Mouse (Mus musculus) liver, embryonic 16.5 days (tissue): Measurements from ENCODE around the gene Ptpn13. TPM values are rescaled to one million over a fixed set of nuclear protein-coding genes. Genes with fewer than 3 reads are reported as not detected.

Experiments
- ATAC-seq: fragments of 200-750 bp; cut with Nextera tagmentation; 2 replicates; pipeline ENCODE4 v1.8.0; 2017; ENCODE audit warnings: low read depth, mild to moderate bottlenecking, moderate number of reproducible peaks, moderate library complexity
- H3K27ac ChIP-seq: fragments of 300-500 bp; sonication (generic); 2 replicates; pipeline ENCODE4 v1.5.1; 2014; ENCODE audit warnings: mild to moderate bottlenecking, low read length
- H3K27me3 ChIP-seq: fragments of 300-500 bp; sonication (generic); 2 replicates; pipeline ENCODE4 v1.6.1; 2014; ENCODE audit warnings: low read depth, low read length, mixed read lengths; ENCODE audit not compliant: control insufficient read depth, insufficient read depth
- H3K36me3 ChIP-seq: fragments of 300-500 bp; sonication (generic); 2 replicates; pipeline ENCODE4 v1.6.1; 2014; ENCODE audit warnings: mild to moderate bottlenecking; ENCODE audit not compliant: control insufficient read depth, insufficient read depth
- H3K4me1 ChIP-seq: fragments of 300-500 bp; sonication (generic); 2 replicates; pipeline ENCODE4 v1.6.1; 2014; ENCODE audit warnings: low read depth, low read length, mixed read lengths; ENCODE audit not compliant: control insufficient read depth
- H3K4me2 ChIP-seq: fragments of 300-500 bp; sonication (generic); 2 replicates; pipeline ENCODE4 v1.6.1; 2014; ENCODE audit warnings: low read depth, low read length, mixed read lengths
- H3K4me3 ChIP-seq: fragments of 300-500 bp; sonication (generic); 2 replicates; pipeline ENCODE4 v1.5.1; 2014; ENCODE audit warnings: low read depth, mild to moderate bottlenecking, low read length
- H3K9ac ChIP-seq: fragments of 300-500 bp; sonication (generic); 2 replicates; pipeline ENCODE4 v1.6.1; 2014; ENCODE audit warnings: low read depth, low read length
- H3K9me3 ChIP-seq: fragments of 300-500 bp; sonication (generic); replicated peaks from 2 replicates; pipeline ENCODE4 v1.6.1; 2016; ENCODE audit warnings: low read length; ENCODE audit not compliant: control insufficient read depth
- WGBS: fragments of 180-500 bp; shearing (Covaris S2); extraction: QIAGEN DNeasy Blood & Tissue Kit; methylation state at CpG from one replicate; pipeline ENCODE4 v1.1.7; 2014; ENCODE audit not compliant: insufficient replicate concordance; 5-methylcytosine and 5-hydroxymethylcytosine counted together
- polyA plus RNA-seq: library from polyadenylated mRNA; unstranded; fragments of >200 nt; fragmentation: Nextera tagmentation; extraction: Ambion mirVana; gene quantifications from 2 replicates; pipeline ENCODE4 v1.2.1, GENCODE M21; 2015

The Ptpn13 gene
- 0.62 and 0.78 TPM in 2 replicates for polyA plus RNA-seq

DNA sequence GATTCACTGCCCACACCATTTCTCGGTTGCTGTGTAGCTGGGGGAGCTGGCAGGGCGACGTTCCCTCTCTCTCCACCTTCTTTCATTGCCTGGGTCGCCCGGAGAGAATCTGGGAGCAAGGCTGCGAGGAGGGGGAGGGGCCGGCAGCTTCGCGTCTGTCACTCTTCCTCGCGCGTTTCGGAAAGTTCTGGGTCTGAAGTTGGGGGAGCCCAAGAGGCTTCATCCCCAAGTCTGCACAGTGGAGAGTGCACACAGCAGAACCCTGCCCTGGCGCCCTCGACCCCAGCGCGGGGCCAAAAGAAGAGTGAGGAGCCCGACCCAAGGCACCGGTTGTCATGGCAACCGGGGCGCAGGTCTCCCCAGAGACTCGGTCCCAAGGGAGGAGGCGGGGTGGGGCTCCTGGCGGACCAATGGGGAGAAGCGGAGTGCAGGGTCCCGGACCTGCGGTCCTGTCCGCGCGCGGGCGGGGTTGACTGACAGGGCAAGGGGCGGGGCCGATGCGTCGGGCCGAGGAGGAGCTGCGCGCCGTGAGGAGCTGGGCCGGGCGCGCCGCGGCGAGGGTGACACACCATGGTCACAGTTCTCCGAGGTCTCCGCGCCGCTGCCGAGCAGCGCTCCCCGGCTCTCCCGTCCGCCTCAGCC, at the start of gene Ptpn13:
TSS of gene Ptpn13 (plus strand) at position 515 of the 642 bp plus-strand sequence.
- under 1% methylated on average over 47 of the region's 55 CpGs for WGBS
- Histone ChIP-seq H3K4me1 (peaks cover 9% of the 10 kb centered on the region), H3K27me3 (peaks cover 24% of the 10 kb centered on the region), H3K4me2 (peak within 1 kb of the TSS; percentile 91), H3K36me3 (no peaks in the 10 kb centered on the region), H3K9ac (peak within 1 kb of the TSS; percentile 44), H3K4me3 (peak within 1 kb of the TSS; percentile 64), H3K9me3 (no peaks in the 10 kb centered on the region), H3K27ac (no peak within 1 kb of the TSS)
- ATAC-seq: peak; percentile 97

DNA sequence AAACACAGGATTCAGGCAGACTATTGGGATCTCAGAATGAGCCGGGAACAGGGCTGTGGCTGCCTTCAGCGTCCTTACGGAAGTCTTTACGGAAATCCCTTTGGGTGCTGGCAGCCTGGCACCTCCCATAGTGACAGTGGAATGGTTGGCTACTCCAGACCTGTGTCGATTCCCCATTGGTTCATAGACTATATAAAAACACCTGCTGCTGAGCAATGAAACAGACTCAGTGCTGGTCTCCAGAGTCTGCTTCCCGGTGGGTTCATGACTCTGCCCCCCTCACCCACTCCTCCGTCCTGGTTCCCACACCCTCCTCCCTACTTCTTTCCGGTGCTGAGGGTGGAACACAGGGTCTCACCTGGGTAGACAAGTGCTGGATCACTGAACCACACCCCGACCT, 49.8 kb upstream of the Ptpn13 start:
- no peak for ATAC-seq
- no peaks in the 10 kb centered on the region for H3K4me1 ChIP-seq
- H3K27ac ChIP-seq: no peak overlapping the region
- no peak overlapping the region for H3K9ac ChIP-seq
- 72% methylated on average over 9 of the region's 9 CpGs for WGBS
- peaks cover 9% of the 10 kb centered on the region for H3K27me3 ChIP-seq
- H3K4me2 ChIP-seq: no peak overlapping the region
- H3K9me3 ChIP-seq: no peaks in the 10 kb centered on the region
- no peaks in the 10 kb centered on the region for H3K36me3 ChIP-seq
- no peak overlapping the region for H3K4me3 ChIP-seq

- no peak overlapping the region for H3K27ac ChIP-seq
- H3K4me2 ChIP-seq: no peak overlapping the region
- H3K4me1 ChIP-seq: no peaks in the 10 kb centered on the region
- no peak overlapping the region for H3K4me3 ChIP-seq
- H3K9me3 ChIP-seq: no peaks in the 10 kb centered on the region
- H3K9ac ChIP-seq: no peak overlapping the region
- ATAC-seq: no peak
- no peaks in the 10 kb centered on the region for H3K36me3 ChIP-seq
- WGBS: 28% methylated on average over 17 of the region's 17 CpGs
- peaks cover 9% of the 10 kb centered on the region for H3K27me3 ChIP-seq
Measured at GRCm38 (mm10) chr5:103376354-103377295, 48.4 kb upstream of the Ptpn13 start.

DNA sequence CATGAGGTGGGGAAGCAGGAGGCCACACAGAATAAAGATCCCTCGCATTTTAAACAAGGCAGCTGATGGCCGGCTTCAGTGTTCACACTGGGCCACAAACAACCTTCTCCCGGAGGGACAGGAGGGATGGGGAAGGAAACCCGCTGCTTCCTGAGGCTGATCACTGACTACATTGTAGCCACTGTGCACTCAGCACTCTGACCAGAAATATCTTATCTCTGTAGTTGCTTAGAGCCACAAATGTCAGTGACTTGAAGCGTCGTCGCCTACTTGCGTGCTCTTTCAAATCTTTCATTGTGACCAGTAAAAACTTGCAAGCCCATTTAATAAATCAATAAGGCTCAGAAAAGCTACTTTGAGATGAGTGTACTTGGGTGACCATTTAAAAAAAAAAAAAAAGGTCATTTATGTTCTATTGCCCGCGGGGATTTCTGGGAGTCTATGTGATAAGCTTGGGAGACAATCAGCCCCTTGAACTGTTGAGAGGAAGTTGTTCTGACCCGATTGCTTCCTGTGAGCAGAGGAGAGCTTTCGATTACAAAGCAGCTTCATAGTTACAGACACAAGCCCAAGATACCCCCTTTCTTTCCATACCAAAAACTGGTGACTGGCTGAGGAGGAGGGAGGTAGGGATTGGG, 47.4 kb upstream of the Ptpn13 start:
- H3K36me3 ChIP-seq: no peaks in the 10 kb centered on the region
- H3K4me1 ChIP-seq: no peaks in the 10 kb centered on the region
- H3K27me3 ChIP-seq: peaks cover 9% of the 10 kb centered on the region
- ATAC-seq: no peak
- H3K9ac ChIP-seq: no peak overlapping the region
- H3K4me3 ChIP-seq: no peak overlapping the region
- no peaks in the 10 kb centered on the region for H3K9me3 ChIP-seq
- no peak overlapping the region for H3K4me2 ChIP-seq
- H3K27ac ChIP-seq: no peak overlapping the region
- WGBS: 11% methylated on average over 12 of the region's 12 CpGs

GRCm38 (mm10) chr5:103380785-103381527, 44.0 kb upstream of the Ptpn13 start:
- ATAC-seq: no peak

GRCm38 (mm10) chr5:103382951-103383350, 42.0 kb upstream of the Ptpn13 start:
- Histone ChIP-seq H3K4me2 (no peak overlapping the region), H3K9ac (no peak overlapping the region), H3K36me3 (no peaks in the 10 kb centered on the region), H3K9me3 (no peaks in the 10 kb centered on the region), H3K27me3 (peaks cover 2% of the 10 kb centered on the region; the same call in 1 of the 2 replicates), H3K27ac (no peak overlapping the region), H3K4me1 (no peaks in the 10 kb centered on the region), H3K4me3 (no peak overlapping the region)
- 64% methylated on average over 4 of the region's 4 CpGs for WGBS
- no peak for ATAC-seq

More at GRCm38 (mm10) chr5:103380785-103381527, 44.0 kb upstream of the Ptpn13 start:
- Histone ChIP-seq H3K36me3 (no peaks in the 10 kb centered on the region), H3K27me3 (peaks cover 9% of the 10 kb centered on the region), H3K9me3 (no peaks in the 10 kb centered on the region), H3K4me3 (no peak overlapping the region), H3K27ac (no peak overlapping the region), H3K9ac (no peak overlapping the region), H3K4me2 (no peak overlapping the region), H3K4me1 (no peaks in the 10 kb centered on the region)
- WGBS: 55% methylated on average over 11 of the region's 11 CpGs

GRCm38 (mm10) chr5:103384021-103384420, 41.0 kb upstream of the Ptpn13 start:
- H3K4me2 ChIP-seq: no peak overlapping the region
- no peaks in the 10 kb centered on the region for H3K4me1 ChIP-seq
- no peaks in the 10 kb centered on the region for H3K27me3 ChIP-seq
- H3K9ac ChIP-seq: no peak overlapping the region
- no peak for ATAC-seq
- WGBS: 59% methylated on average over 7 of the region's 7 CpGs
- no peaks in the 10 kb centered on the region for H3K9me3 ChIP-seq
- H3K4me3 ChIP-seq: no peak overlapping the region
- H3K36me3 ChIP-seq: no peaks in the 10 kb centered on the region
- H3K27ac ChIP-seq: no peak overlapping the region

- no peak overlapping the region for H3K9ac ChIP-seq
- H3K36me3 ChIP-seq: no peaks in the 10 kb centered on the region
- H3K27me3 ChIP-seq: no peaks in the 10 kb centered on the region
- WGBS: 44% methylated on average over 8 of the region's 8 CpGs
- H3K4me2 ChIP-seq: no peak overlapping the region
- ATAC-seq: no peak
- no peaks in the 10 kb centered on the region for H3K9me3 ChIP-seq
- H3K27ac ChIP-seq: no peak overlapping the region
- H3K4me1 ChIP-seq: no peaks in the 10 kb centered on the region
- no peak overlapping the region for H3K4me3 ChIP-seq
Measured at GRCm38 (mm10) chr5:103387540-103388026, 37.4 kb upstream of the Ptpn13 start.
